Mouse (Mus musculus) E14TG2a.4 (cell line): ENCODE measurements around the gene Snn.

ENCODE experiments used
- H3K27me3 ChIP-seq: 2 replicates; pipeline ENCODE4 v1.6.1; 2014; ENCODE audit warnings: low read length, control low read depth; ENCODE audit not compliant: insufficient read depth
- H3K36me3 ChIP-seq: 2 replicates; pipeline ENCODE4 v1.6.1; 2014; ENCODE audit warnings: low read length, control low read depth; ENCODE audit not compliant: insufficient read depth
- H3K4me1 ChIP-seq: replicated peaks from 2 replicates; pipeline ENCODE4 v1.6.1; 2014; ENCODE audit warnings: low read depth, low read length, control low read depth
- H3K4me3 ChIP-seq: replicated peaks from 2 replicates; pipeline ENCODE4 v1.5.1; 2014; ENCODE audit warnings: mild to moderate bottlenecking, low read length
- H3K9me3 ChIP-seq: 2 replicates; pipeline ENCODE4 v1.6.1; 2014; ENCODE audit warnings: low read length, control low read depth
- CTCF ChIP-seq: conservative IDR thresholded peaks from 2 replicates; pipeline ENCODE4 v1.5.1; 2014; ENCODE audit warnings: low read length
- NANOG ChIP-seq: IDR thresholded peaks from 2 replicates; pipeline ENCODE4 v1.6.1; 2014; ENCODE audit warnings: borderline replicate concordance, low read length, mixed read lengths
- POU5F1 ChIP-seq: IDR thresholded peaks from 2 replicates; pipeline ENCODE4 v1.6.1; 2014; ENCODE audit warnings: low read length, borderline replicate concordance

The Snn gene

GRCm38 (mm10) chr16:11068666-11069065 is 7.9 kb downstream of the Snn start:
- Histone ChIP-seq H3K36me3 (peaks cover 20% of the 10 kb centered on the region), H3K9me3 (no peaks in the 10 kb centered on the region), H3K4me3 (no peak overlapping the region), H3K27me3 (peaks cover 38% of the 10 kb centered on the region), H3K4me1 (peaks cover 42% of the 10 kb centered on the region)
- TF ChIP-seq POU5F1: no peak
- no peak for TF ChIP-seq NANOG
- TF ChIP-seq CTCF: no peak

- no peaks in the 10 kb centered on the region for H3K9me3 ChIP-seq
- TF ChIP-seq CTCF (no peak), NANOG (no peak), POU5F1 (no peak)
- H3K4me1 ChIP-seq: peaks cover 48% of the 10 kb centered on the region
- H3K27me3 ChIP-seq: peaks cover 33% of the 10 kb centered on the region
- no peak overlapping the region for H3K4me3 ChIP-seq
- peaks cover 26% of the 10 kb centered on the region for H3K36me3 ChIP-seq
Observed at GRCm38 (mm10) chr16:11069271-11069670, 8.5 kb downstream of the Snn start.

DNA sequence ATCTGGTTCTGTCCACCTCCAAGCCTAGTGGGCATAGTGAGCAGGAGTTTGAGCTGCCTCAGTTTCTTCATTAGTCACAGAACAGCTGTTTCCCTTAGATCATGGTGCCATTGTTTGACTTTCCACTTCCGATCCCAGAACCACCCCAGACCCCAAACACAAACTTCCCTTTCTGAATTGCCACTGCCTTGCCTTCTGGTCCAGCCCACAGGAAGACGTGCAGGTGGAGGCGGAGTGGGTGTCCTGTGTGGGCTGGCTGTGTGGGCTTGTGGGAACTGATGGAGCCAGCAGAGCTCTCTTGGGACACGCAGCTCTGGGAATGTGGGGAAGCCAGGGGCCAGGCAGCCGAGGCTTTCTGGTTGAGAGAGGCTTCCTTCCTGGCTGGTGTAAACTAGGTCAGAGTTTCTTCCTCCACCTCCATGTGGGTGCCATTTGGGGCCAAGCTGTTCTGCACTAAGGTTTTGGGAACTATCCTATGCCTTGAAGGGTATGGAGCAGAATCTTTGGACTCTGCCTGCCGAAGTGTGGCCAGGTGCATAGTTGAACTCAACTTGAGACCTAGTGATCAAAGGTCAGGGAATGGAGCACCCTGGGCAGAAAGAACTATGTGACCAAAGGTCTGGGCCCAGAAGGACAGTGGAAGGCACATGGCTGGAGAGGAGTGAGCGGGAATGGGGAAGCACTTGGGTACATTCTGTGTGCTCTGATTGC is 9.1 kb downstream of the Snn start:
- Histone ChIP-seq H3K4me1 (peaks cover 52% of the 10 kb centered on the region), H3K9me3 (no peaks in the 10 kb centered on the region), H3K4me3 (no peak overlapping the region), H3K36me3 (peaks cover 32% of the 10 kb centered on the region), H3K27me3 (peaks cover 27% of the 10 kb centered on the region)
- no peak for TF ChIP-seq POU5F1
- TF ChIP-seq CTCF: no peak
- TF ChIP-seq NANOG: no peak

- peaks cover 55% of the 10 kb centered on the region for H3K4me1 ChIP-seq
- no peak overlapping the region for H3K4me3 ChIP-seq
- TF ChIP-seq NANOG: no peak
- no peak for TF ChIP-seq CTCF
- TF ChIP-seq POU5F1: no peak
- no peaks in the 10 kb centered on the region for H3K9me3 ChIP-seq
- H3K27me3 ChIP-seq: peaks cover 22% of the 10 kb centered on the region
- H3K36me3 ChIP-seq: peaks cover 44% of the 10 kb centered on the region
Observed at GRCm38 (mm10) chr16:11071176-11071575, 10.4 kb downstream of the Snn start.

GRCm38 (mm10) chr16:11071887-11072286 is 11.1 kb downstream of the Snn start:
- no peaks in the 10 kb centered on the region for H3K9me3 ChIP-seq
- peaks cover 20% of the 10 kb centered on the region for H3K27me3 ChIP-seq
- TF ChIP-seq NANOG (no peak), CTCF (no peak), POU5F1 (no peak)
- peaks cover 54% of the 10 kb centered on the region for H3K4me1 ChIP-seq
- peaks cover 49% of the 10 kb centered on the region for H3K36me3 ChIP-seq
- no peak overlapping the region for H3K4me3 ChIP-seq

DNA sequence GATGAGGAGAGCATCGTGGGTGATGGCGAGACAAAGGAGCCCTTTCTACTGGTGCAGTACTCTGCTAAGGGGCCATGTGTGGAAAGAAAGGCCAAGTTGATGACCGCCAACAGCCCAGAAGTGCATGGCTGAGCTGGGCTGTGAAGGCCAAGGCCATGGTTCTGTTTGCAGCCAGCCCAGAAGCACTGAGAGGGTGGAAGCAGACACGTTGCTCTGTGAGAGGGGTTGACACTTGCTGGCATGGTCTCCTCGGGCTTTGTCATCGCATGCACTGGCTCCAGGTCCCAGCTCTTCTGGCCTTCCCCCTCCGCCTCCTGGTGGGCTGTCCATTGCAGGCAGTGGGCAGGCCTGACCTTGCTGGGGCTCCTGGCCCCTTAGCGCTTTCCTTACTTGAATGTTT is 11.7 kb downstream of the Snn start:
- H3K4me3 ChIP-seq: peak overlapping the region; percentile 32; the same call in 1 of the 2 replicates
- no peak for TF ChIP-seq CTCF
- no peak for TF ChIP-seq NANOG
- no peak for TF ChIP-seq POU5F1

GRCm38 (mm10) chr16:11073060-11073459 is 12.3 kb downstream of the Snn start:
- peaks cover 47% of the 10 kb centered on the region for H3K4me1 ChIP-seq
- H3K36me3 ChIP-seq: peaks cover 56% of the 10 kb centered on the region
- peaks cover 8% of the 10 kb centered on the region for H3K27me3 ChIP-seq
- no peaks in the 10 kb centered on the region for H3K9me3 ChIP-seq
- TF ChIP-seq CTCF (no peak), NANOG (no peak), POU5F1 (no peak)
- 0 out of 2 replicates have a peak overlapping the region, but pooled peaks have one; percentile 32 for H3K4me3 ChIP-seq

More for the DNA sequence above, 11.7 kb downstream of the Snn start:
- no peaks in the 10 kb centered on the region for H3K9me3 ChIP-seq
- peaks cover 48% of the 10 kb centered on the region for H3K4me1 ChIP-seq
- H3K27me3 ChIP-seq: peaks cover 14% of the 10 kb centered on the region
- peaks cover 50% of the 10 kb centered on the region for H3K36me3 ChIP-seq

- Histone ChIP-seq H3K4me3 (no peak overlapping the region), H3K36me3 (peaks cover 82% of the 10 kb centered on the region), H3K9me3 (no peaks in the 10 kb centered on the region), H3K27me3 (no peaks in the 10 kb centered on the region), H3K4me1 (peaks cover 29% of the 10 kb centered on the region)
- TF ChIP-seq POU5F1: no peak
- TF ChIP-seq NANOG: no peak
- no peak for TF ChIP-seq CTCF
Observed at GRCm38 (mm10) chr16:11077601-11078201, 17.0 kb downstream of the Snn start.
